Mouse (Mus musculus) adrenal gland, adult 2 months (tissue): ENCODE data around the gene Hoxb8. TPM values are rescaled to one million over a fixed set of nuclear protein-coding genes. Genes with fewer than 3 reads are reported as not detected.

ENCODE experiments used
- DNase-seq: peaks from one replicate; pipeline ENCODE4 v3.0.0; 2021
- microRNA-seq, 2 experiments: library from miRNA; unstranded; fragments of <30 nt; microRNA quantifications; one replicate each; pipeline ENCODE4 v1.2.0; 2021
- polyA plus RNA-seq: library from polyadenylated mRNA; depleted of rRNA; stranded (reverse); fragments of >200 nt; gene quantifications from 2 replicates; pipeline ENCODE4 v1.2.3, GENCODE M21; 2012; rRNA removed
- total RNA-seq, 2 experiments: library from RNA; stranded (reverse); gene quantifications; 2 replicates each; pipeline ENCODE4 v1.2.3; 2021

Gene Hoxb8
- total and polyA plus RNA-seq, 3 experiments: 67.3 to 428 (median 93.9) TPM

- no peak for DNase-seq
Measured at GRCm38 (mm10) chr11:96332618-96333032, 50.9 kb downstream of the Hoxb8 start.

DNA sequence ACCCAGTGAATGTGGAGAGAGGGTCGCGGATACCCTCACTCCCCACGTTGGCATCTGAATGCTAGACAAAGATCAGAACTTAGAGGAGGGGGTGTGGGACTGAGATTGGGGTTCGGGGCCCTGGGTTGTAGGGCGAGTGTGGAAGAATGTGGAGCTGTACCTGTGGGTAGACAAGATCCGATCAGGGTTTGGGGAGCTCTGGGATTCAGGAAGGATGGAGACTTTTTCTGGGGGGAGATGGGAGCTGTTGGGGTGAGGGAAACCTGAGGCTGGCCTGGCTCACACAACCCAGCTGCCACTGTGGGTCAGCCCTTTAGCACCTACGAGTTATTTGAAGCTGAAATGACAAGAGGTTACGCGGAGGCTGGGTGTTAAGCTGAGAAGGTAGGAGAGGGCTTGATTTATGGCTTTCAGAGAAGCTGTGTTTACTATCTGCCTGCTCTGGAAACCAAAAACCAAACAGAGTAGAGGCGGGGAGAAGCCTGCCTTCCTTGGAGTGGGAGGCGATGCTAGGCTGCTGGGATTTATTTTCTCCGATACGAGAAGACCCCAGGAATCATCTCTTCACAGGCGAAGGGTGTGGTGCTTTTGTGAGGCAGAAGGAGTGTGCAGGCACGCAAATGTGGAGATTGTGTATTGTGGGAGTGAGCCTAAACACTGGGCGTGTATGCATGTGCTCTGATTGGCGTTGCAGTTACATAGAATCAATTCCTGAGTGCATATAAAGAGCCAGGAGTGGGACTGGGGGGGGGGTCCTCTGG, 51.7 kb downstream of the Hoxb8 start:
- DNase-seq: peak; percentile 36

GRCm38 (mm10) chr11:96334002-96334364, 52.3 kb downstream of the Hoxb8 start:
- peak; percentile 15 for DNase-seq

Small RNA genes within 50 kb of the gene (microRNA-seq; reads per million reads assigned to microRNA genes)
- gene Mir10a: 39,672 to 40,568 reads per million in 2 experiments
- gene Mir196a-1: 12.8 to 20.0 reads per million in 2 experiments

Other genes with a start within 250 kb of the Hoxb8 start
- gene Snf8, start 247.0 kb upstream of the Hoxb8 start, total RNA-seq: 10 to 100 TPM; 79.5 to 92.8 TPM
- 9.6 and 11.3 TPM in 2 replicates for gene Snf8, start 247.0 kb upstream of the Hoxb8 start, polyA plus RNA-seq
- gene Ube2z, start 216.5 kb upstream of the Hoxb8 start, total RNA-seq: 10 to 100 TPM; 45.3 to 46.5 TPM
- 17.0 and 20.7 TPM in 2 replicates for gene Ube2z, start 216.5 kb upstream of the Hoxb8 start, polyA plus RNA-seq
- gene Atp5g1, start 206.2 kb upstream of the Hoxb8 start, total RNA-seq: 100 to 1,000 TPM; 240 to 384 TPM
- gene Atp5g1, start 206.2 kb upstream of the Hoxb8 start, polyA plus RNA-seq: 484 and 733 TPM in 2 replicates
- gene Calcoco2, start 169.9 kb upstream of the Hoxb8 start, total RNA-seq: not detected
- not detected in 2 replicates for gene Calcoco2, start 169.9 kb upstream of the Hoxb8 start, polyA plus RNA-seq
- not detected for gene Ttll6, start 148.1 kb upstream of the Hoxb8 start, total RNA-seq
- 0.03 TPM in 1 of 2 replicates, not detected in the other for gene Ttll6, start 148.1 kb upstream of the Hoxb8 start, polyA plus RNA-seq
- gene Hoxb13, start 87.6 kb upstream of the Hoxb8 start, total RNA-seq: not detected
- not detected in 2 replicates for gene Hoxb13, start 87.6 kb upstream of the Hoxb8 start, polyA plus RNA-seq
- 100 to 1,000 TPM; 183 to 377 TPM for gene Hoxb9, start 10.4 kb upstream of the Hoxb8 start, total RNA-seq
- gene Hoxb9, start 10.4 kb upstream of the Hoxb8 start, polyA plus RNA-seq: 156 and 180 TPM in 2 replicates
- 10 to 100 TPM; 46.4 to 46.7 TPM for gene Hoxb7, start 4.7 kb downstream of the Hoxb8 start, total RNA-seq
- gene Hoxb7, start 4.7 kb downstream of the Hoxb8 start, polyA plus RNA-seq: 48.8 and 55.9 TPM in 2 replicates
- gene Hoxb6, start 10.6 kb downstream of the Hoxb8 start, total RNA-seq: 10 to 100 TPM; 33.0 to 72.2 TPM
- gene Hoxb6, start 10.6 kb downstream of the Hoxb8 start, polyA plus RNA-seq: 201 and 210 TPM in 2 replicates
- gene Hoxb5, start 21.4 kb downstream of the Hoxb8 start, total RNA-seq: 10 to 100 TPM; 15.2 to 31.6 TPM
- 43.4 and 45.6 TPM in 2 replicates for gene Hoxb5, start 21.4 kb downstream of the Hoxb8 start, polyA plus RNA-seq
- gene Hoxb4, start 36.4 kb downstream of the Hoxb8 start, total RNA-seq: 10 to 100 TPM; 16.7 to 21.8 TPM
- 27.9 and 30.0 TPM in 2 replicates for gene Hoxb4, start 36.4 kb downstream of the Hoxb8 start, polyA plus RNA-seq
- gene Hoxb3, start 41.4 kb downstream of the Hoxb8 start, total RNA-seq: 10 to 100 TPM; 20.1 to 21.9 TPM
- gene Hoxb3, start 41.4 kb downstream of the Hoxb8 start, polyA plus RNA-seq: 89.4 and 94.9 TPM in 2 replicates
- gene Hoxb2, start 68.6 kb downstream of the Hoxb8 start, total RNA-seq: 10 to 100 TPM; 18.7 to 22.6 TPM
- 69.6 and 86.1 TPM in 2 replicates for gene Hoxb2, start 68.6 kb downstream of the Hoxb8 start, polyA plus RNA-seq
- not detected for gene Hoxb1, start 83.8 kb downstream of the Hoxb8 start, total RNA-seq
- not detected in 2 replicates for gene Hoxb1, start 83.8 kb downstream of the Hoxb8 start, polyA plus RNA-seq
- 1 to 10 TPM; 5.5 to 6.5 TPM for gene Skap1, start 182.7 kb downstream of the Hoxb8 start, total RNA-seq
- gene Skap1, start 182.7 kb downstream of the Hoxb8 start, polyA plus RNA-seq: 2.9 and 3.3 TPM in 2 replicates